Mouse (Mus musculus) left cerebral cortex, adult 8-10 months (tissue): ENCODE results near the gene Gm7361. TPM values are rescaled to one million over a fixed set of nuclear protein-coding genes. Genes with fewer than 3 reads are reported as not detected.
"Not testable (repeated sequence)": the region's sequence is repeated elsewhere in the genome, so short reads cannot be mapped to it uniquely, and the experiment has no call there.

Experiments
- DNase-seq, 2 experiments: peaks; one replicate each; pipeline ENCODE4 v3.0.0; 2022; ENCODE audit warnings: low spot score in 2 of 2
- total RNA-seq, 4 experiments: library from RNA; stranded (reverse); gene quantifications; 2 replicates each; pipeline ENCODE4 v1.2.4; 2022

The Gm7361 gene
- under 1 TPM in 3 of 4 experiments, not detected in 1; 0.14 to 0.44 (median 0.23) TPM for total RNA-seq

DNA sequence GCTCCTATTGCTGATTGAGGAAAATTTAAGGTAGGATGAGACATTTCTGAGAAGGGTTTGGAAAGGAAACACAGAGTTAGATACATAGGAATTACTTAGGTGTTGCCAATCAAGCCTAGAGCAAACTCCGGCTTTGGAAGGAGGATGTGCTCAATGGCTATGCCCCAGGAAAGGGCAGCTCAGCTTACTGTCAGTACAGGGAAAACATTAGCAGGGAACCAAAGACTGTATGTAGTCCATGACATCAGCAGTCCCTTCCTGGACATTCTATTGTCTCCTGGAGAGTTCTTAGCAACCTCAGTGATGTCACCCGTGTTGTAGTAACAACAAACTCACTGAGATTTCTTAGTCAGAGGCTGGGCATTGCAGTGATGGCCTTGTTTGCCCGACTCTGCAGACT lies at the start of gene Gm7361:
Gm7361 (plus strand) TSS at position 301 of the 400 bp plus-strand sequence.
- not testable (repeated sequence) for DNase-seq

DNA sequence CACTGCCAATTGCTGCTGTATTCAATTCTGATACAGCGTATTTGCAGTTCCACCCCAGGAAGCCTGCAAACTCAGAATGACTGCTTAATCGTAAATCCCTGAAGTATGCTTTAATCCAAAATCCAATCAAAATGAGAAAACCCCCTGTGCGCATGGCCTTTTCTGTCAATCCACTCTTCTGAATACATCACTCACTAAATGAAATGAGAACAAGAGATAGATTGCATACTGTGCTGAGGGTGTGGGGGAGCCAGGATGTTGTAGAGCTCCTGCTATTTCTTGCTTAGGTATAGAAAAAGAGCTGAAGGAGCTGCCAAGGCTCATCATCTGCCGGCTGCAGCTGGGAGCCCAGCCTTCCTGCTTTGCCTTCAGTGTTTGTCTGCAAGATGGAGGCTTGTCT lies 46.5 kb upstream of the Gm7361 start:
- peak in 1 of 2 experiments; percentile 7 for DNase-seq

DNA sequence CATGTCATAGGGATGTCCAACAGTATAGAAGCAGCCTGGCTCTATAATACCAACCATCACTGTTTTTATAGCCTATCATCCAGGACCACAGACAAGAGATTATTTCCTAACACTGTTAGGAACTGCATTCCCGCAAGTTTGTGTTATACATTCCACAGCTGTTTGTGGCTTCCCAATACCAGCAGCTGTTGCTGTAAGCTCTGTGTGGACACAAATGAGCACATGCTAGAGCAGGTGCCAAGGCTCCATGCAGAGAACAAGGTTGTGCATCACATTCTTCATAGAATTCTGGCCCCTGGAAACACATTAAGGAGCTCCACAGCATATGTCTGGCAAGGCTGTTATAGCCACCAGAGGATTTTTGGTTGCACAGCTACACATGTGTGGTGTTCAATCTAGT lies 35.4 kb upstream of the Gm7361 start:
- DNase-seq = no peak

DNA sequence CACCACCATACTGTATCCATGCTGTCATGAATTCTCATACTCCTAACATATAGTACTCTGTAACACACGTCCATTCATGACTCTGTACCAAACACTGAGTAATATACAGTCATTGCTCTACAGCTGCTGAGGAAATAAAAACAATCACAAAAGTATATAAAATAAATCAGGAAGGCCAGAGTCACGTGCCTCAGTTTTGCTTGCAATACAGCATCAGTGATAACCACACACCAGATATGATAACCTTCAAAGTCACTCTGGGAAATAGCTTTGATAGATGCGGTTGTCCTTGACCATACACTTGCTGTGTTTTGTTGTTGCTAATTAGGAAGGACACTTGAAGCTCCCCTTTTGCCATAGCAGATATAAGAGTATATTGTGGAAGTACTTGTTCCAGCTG lies 9.2 kb downstream of the Gm7361 start:
- not testable (repeated sequence) for DNase-seq

DNA sequence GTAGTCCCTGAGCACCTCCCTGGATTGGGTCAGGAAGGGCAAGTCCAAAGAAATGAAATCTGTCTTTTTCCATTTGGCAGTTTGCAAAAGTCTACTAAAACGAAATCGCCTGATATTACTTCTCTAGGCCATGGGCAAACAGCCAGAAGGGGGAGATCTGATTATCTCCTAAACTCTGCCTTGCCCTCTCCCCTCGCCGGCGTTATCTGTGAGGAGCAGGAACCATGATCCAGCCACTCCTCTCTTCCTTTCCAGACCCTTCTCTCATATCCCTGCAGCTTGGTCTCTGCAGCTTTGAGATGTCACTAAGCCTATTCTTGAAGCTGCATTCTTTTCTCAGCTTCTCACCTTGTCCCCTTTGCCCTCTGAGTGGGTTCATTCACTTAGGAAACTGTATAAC lies 22.9 kb downstream of the Gm7361 start:
- DNase-seq = no peak

DNA sequence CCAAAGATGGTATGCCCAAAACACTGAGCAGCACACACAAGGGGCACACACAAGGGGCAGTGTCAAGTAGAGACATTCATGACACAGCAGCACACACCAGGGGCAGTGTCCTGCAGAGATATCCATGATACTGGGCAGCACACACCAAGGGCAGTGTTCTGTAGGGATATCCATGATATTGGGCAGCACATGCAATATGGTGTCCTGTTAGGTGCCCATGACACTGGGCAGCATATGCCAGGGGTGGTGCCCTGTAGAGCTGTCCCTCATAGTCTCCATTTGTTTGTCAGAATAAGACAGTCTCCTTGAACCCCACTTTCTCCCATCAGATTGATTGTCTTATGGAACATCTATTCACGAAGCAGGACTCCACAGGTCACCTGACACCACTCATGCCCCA lies 24.2 kb downstream of the Gm7361 start:
- no peak for DNase-seq

DNA sequence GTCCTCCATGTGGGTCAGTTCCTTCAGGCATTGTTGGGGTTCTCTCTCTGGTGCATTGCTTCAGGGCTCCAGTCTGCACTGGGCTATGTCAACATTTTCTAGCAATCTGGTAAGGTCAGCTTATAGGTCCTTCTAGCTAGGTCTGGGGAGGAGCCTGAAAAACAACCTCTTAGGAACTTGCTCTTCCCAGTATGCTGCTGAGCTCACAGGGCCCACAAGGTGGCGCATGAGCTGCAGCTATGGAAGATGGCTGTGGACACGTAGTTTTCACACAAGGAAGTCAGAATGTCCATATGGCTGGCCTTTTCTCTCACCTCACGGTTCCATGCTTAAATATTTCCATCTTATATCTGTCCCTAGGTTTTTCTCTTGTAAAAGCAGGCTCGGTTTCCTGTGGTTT lies 24.8 kb downstream of the Gm7361 start:
- DNase-seq = peak; percentile 10 to 69

DNA sequence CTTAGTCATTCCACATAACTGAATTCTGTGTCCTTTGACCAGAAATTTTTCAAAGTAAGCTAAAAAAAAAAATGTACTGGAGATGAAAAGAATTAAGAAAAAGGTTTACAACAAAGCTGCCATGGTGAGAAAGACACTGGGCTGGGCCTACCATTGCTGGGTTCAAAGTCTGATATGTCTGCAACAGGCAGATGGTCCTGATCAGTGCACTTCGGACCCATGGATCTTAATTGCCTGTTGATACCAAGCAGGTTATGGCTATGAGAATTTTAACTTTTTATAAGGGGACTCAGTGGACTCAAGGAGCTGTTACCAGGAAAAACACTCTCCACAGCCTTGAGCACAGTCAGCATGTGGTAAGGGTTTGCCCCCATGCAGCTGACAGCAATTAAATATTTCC lies 25.9 kb downstream of the Gm7361 start:
- no peak for DNase-seq

DNA sequence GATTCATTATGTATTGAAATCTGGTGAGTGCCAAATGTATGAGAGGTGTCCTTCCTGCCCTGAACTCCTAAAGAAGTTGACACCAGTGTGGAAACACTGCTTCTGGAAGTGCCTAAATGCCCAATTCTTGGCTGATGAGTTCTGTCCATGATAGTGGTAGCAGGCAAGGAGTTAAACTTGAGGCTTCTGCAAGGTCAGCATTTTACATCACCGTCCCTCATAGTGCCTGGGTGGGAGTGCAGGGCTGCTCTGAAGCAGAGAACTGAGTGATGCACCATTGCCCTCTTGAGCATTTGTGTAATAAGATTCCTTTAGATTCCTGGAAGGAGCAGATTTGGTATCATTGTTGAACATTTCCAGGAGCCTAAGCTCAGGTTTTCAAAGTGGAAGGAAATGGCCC lies 34.1 kb downstream of the Gm7361 start:
- DNase-seq = no peak

DNA sequence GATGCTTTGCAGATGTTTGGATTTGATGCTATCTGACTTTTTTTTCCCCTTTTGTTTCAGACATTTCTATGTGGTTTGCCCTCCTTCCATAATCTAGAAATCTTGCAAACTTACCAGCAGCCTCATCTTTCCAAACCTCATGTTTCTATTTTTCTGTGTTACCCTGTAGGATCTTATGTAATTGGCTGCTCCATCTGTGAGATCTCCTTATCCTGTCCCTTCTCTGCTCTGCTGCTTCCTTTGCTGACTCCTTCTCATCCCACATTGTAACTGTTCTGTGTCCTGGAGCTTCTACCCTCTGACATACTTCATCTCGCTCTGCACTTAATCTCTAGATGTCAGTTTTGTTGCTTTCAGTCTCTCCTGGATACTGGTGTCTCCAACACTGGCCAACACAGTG lies 35.8 kb downstream of the Gm7361 start:
- no peak for DNase-seq

Other genes with a start within 250 kb of the Gm7361 start
- gene Gm5862, start 234.8 kb upstream of the Gm7361 start, total RNA-seq = not detected
- gene Speer4a, start 218.1 kb upstream of the Gm7361 start, total RNA-seq = not detected
- not detected for gene Gm7347, start 199.1 kb upstream of the Gm7361 start, total RNA-seq
- gene Gm10471, start 168.4 kb upstream of the Gm7361 start, total RNA-seq = not detected
- gene 5031410I06Rik, start 152.3 kb upstream of the Gm7361 start, total RNA-seq = not detected
- not detected for gene Gm10220, start 136.3 kb upstream of the Gm7361 start, total RNA-seq